Comparison of ENCODE assay signal across 7 mouse cellular contexts in genomic region chr17:87106691-87107523, GRCm38 (mm10). TPM values are rescaled to one million over a fixed set of nuclear protein-coding genes. Genes with fewer than 3 reads are reported as not detected.
DNase-seq lines count a peak whose midpoint lies in the region; ATAC-seq lines count a peak whose summit lies in the region.

No protein-coding gene starts in this region.

- H3K9ac ChIP-seq in intestine, embryonic 15.5 days: peak overlapping the region; percentile 78

- no peaks in the 10 kb centered on the region for H3K36me3 ChIP-seq in intestine, embryonic 15.5 days
- H3K36me3 ChIP-seq in midbrain, embryonic 10.5 days: no peaks in the 10 kb centered on the region

- H3K4me2 ChIP-seq in intestine, embryonic 15.5 days (replicated peaks): peak overlapping the region; percentile 85

- intact Hi-C loops in gastrocnemius, postnatal 36 days (cut with DNase I): no loop called here
- intact Hi-C loops in left cerebral cortex, postnatal 25 days (cut with DNase I): loop anchor here (5.0 kb wide), 4 partner anchors 60 to 145 kb away; partner anchors contain the start of gene Rhoq

- peak overlapping the region; percentile 82 for H3K27ac ChIP-seq in intestine, embryonic 15.5 days
- peak overlapping the region; percentile 95 for H3K27ac ChIP-seq in midbrain, embryonic 10.5 days (replicated peaks)

- peak; percentile 100 for DNase-seq in adrenal gland, adult 2 months
- DNase-seq in embryo, embryonic 11.5 days (ENCODE audit: low read depth, low spot score): peak; percentile 95
- peak; percentile 96 to 98 for DNase-seq in gastrocnemius, postnatal 36 days
- DNase-seq in left cerebral cortex, postnatal 25 days (ENCODE audit: low spot score in 2 of 2): peak; percentile 98 to 99
- peak; percentile 98 for DNase-seq in midbrain, embryonic 10.5 days (ENCODE audit: low spot score)
- DNase-seq in right cerebral cortex, postnatal 4 days: peak; percentile 96

- H3K4me1 ChIP-seq in intestine, embryonic 15.5 days (replicated peaks): peaks cover 6% of the 10 kb centered on the region; the same call in 1 of the 2 replicates
- peaks cover 22% of the 10 kb centered on the region for H3K4me1 ChIP-seq in midbrain, embryonic 10.5 days

- peak overlapping the region; percentile 82 for H3K4me3 ChIP-seq in intestine, embryonic 15.5 days (replicated peaks)
- peak overlapping the region; percentile 96 for H3K4me3 ChIP-seq in midbrain, embryonic 10.5 days

- H3K27me3 ChIP-seq in intestine, embryonic 15.5 days (replicated peaks): no peaks in the 10 kb centered on the region
- peaks cover 5% of the 10 kb centered on the region; the same call in 1 of the 2 replicates for H3K27me3 ChIP-seq in midbrain, embryonic 10.5 days (ENCODE audit: low read depth, poor library complexity, severe bottlenecking)

- no peaks in the 10 kb centered on the region for H3K9me3 ChIP-seq in intestine, embryonic 15.5 days
- H3K9me3 ChIP-seq in midbrain, embryonic 10.5 days (replicated peaks): no peaks in the 10 kb centered on the region

- peak; percentile 99 for ATAC-seq in intestine, embryonic 15.5 days

- WGBS in intestine, embryonic 15.5 days: under 1% methylated on average over 42 of the region's 51 CpGs
- under 1% methylated on average over 51 of the region's 51 CpGs for WGBS in midbrain, embryonic 10.5 days

RNA-seq across cellular contexts. Expression of gene Socs5, which starts 0.6 kb away (rescaled TPM):
- total RNA-seq in adrenal gland, adult 2 months (2021): 10 to 100 TPM; 60.2 to 96.4 TPM
- 63.5 and 68.3 TPM in 2 replicates for polyA plus RNA-seq in adrenal gland, adult 2 months (2012; rRNA removed)
- 10 to 100 TPM; 10.9 to 14.1 TPM for total RNA-seq in gastrocnemius, postnatal 36 days (2021)
- polyA plus RNA-seq in intestine, embryonic 15.5 days (2015; fragmentation: Nextera tagmentation; extraction: Ambion mirVana): 9.2 and 10.7 TPM in 2 replicates
- 100 to 1,000 TPM; 104 to 107 TPM for total RNA-seq in left cerebral cortex, postnatal 25 days (2021)
- 8.5 and 8.9 TPM in 2 replicates for polyA plus RNA-seq in midbrain, embryonic 10.5 days (2016; fragmentation: Nextera tagmentation; extraction: Ambion mirVana)

Comparison
In these comparisons a context has a peak if more than half of its experiments do, and no peak if none do; other contexts are left out.
1. Peak in every context shown above with its lines: DNase-seq, ATAC-seq, H3K4me3 ChIP-seq and H3K27ac ChIP-seq.
2. RNA of gene Socs5, which starts 0.6 kb away (total RNA-seq): 104 to 107 TPM in left cerebral cortex, postnatal 25 days and 60.2 to 96.4 TPM in adrenal gland, adult 2 months; 10.9 to 14.1 TPM in gastrocnemius, postnatal 36 days; every median in the first group is over 4 times any median in the second.